Mouse (Mus musculus) brain, embryonic 14.5 days (tissue): ENCODE measurements around the gene Gm49403.

Experiments used
- CTCF ChIP-seq: fragments of 200-500 bp; IDR thresholded peaks from 2 replicates; pipeline ENCODE4 v1.5.1; 2012; ENCODE audit warnings: inconsistent platforms, mild to moderate bottlenecking, moderate library complexity, borderline replicate concordance; ENCODE audit not compliant: insufficient read depth, insufficient read length; ENCODE audit errors: extremely low read depth
- POLR2A ChIP-seq: fragments of 200-500 bp; IDR thresholded peaks from 2 replicates; pipeline ENCODE4 v1.6.1; 2012; ENCODE audit warnings: mild to moderate bottlenecking, inconsistent platforms, borderline replicate concordance; ENCODE audit not compliant: poor library complexity, insufficient read depth, insufficient read length, severe bottlenecking; ENCODE audit errors: extremely low read depth

GRCm38 (mm10) chr19:8919684-8920072 lies 35.9 kb downstream of the Gm49403 start:
- TF ChIP-seq CTCF (no peak), POLR2A (no peak)
